Mouse (Mus musculus): ENCODE results near the gene Ythdf2. TPM values are rescaled to one million over a fixed set of nuclear protein-coding genes. Genes with fewer than 3 reads are reported as not detected.

Ythdf2 gene
- total and polyA plus RNA-seq, 3 experiments: 80.4 to 979 (median 103) TPM

- peak; percentile 78 for DNase-seq (ENCODE audit: low read depth, low spot score)
- Histone ChIP-seq H3K4me1 (ENCODE audit: control insufficient read depth in 1 of 2, insufficient read depth in 2 of 2, low read length in 2 of 2) (peaks cover 20 to 26% of the 10 kb centered on the region in 2 experiments), H3K27me3 (ENCODE audit: control insufficient read depth in 1 of 2, insufficient read depth in 2 of 2, low read length in 2 of 2) (no peaks in the 10 kb centered on the region), H3K9me3 (replicated peaks; ENCODE audit: insufficient read depth, low read length) (no peaks in the 10 kb centered on the region), H3K36me3 (ENCODE audit: control insufficient read depth in 1 of 2, insufficient read depth in 2 of 2, low read length in 2 of 2) (peaks cover 48 to 67% of the 10 kb centered on the region in 2 experiments), H3K4me3 (ENCODE audit: control insufficient read depth in 1 of 2, insufficient read depth in 1 of 2, low read depth in 2 of 2, low read length in 2 of 2) (no peak overlapping the region), H3K27ac (ENCODE audit: control insufficient read depth, low read depth, low read length) (peak overlapping the region; percentile 40), H3K9ac (ENCODE audit: control insufficient read depth, low read depth, low read length, poor library complexity, severe bottlenecking) (no peak overlapping the region), H3K79me2 (ENCODE audit: control insufficient read depth, insufficient read depth, low read length, poor library complexity) (peaks cover 82% of the 10 kb centered on the region)
- TF ChIP-seq MAFK (IDR thresholded peaks at IDR 0.05; ENCODE audit: borderline replicate concordance, low read depth, low read length) (no peak), BHLHE40 (IDR thresholded peaks at IDR 0.05; ENCODE audit: borderline replicate concordance, low read depth, low read length) (no peak), TCF12 (IDR thresholded peaks at IDR 0.05; ENCODE audit: low read depth, low read length) (peak; percentile 38; the same call in 1 of the 2 replicates), USF1 (IDR thresholded peaks at IDR 0.05; ENCODE audit: low read depth, low read length) (no peak), ZKSCAN1 (IDR thresholded peaks at IDR 0.05; ENCODE audit: low read depth, low read length) (no peak), EP300 (IDR thresholded peaks at IDR 0.05; ENCODE audit: low read depth in 1 of 2, low read length in 2 of 2) (peak; percentile 70 to 85; a peak in 3 of 4 replicates), CTCF (IDR thresholded peaks at IDR 0.05 in 2 of 3, conservative IDR thresholded peaks at IDR 0.05 in 1 of 3; ENCODE audit: control insufficient read depth in 1 of 3, insufficient read depth in 1 of 3, low read depth in 2 of 3, low read length in 3 of 3, poor library complexity in 1 of 3, severe bottlenecking in 1 of 3) (no peak), ELF1 (IDR thresholded peaks at IDR 0.05; ENCODE audit: low read depth, low read length) (no peak), MAZ (IDR thresholded peaks at IDR 0.05; ENCODE audit: low read depth, low read length) (no peak), MXI1 (IDR thresholded peaks at IDR 0.05; ENCODE audit: low read depth, low read length) (peak; percentile 77; the same call in 1 of the 2 replicates), MYC (IDR thresholded peaks at IDR 0.05; ENCODE audit: low read depth, low read length) (0 out of 2 replicates have a peak, but pooled peaks have one; percentile 48), KAT2A (conservative IDR thresholded peaks at IDR 0.05; ENCODE audit: low read depth, low read length) (no peak), SMC3 (IDR thresholded peaks at IDR 0.05; ENCODE audit: low read depth, low read length) (no peak), RCOR1 (IDR thresholded peaks at IDR 0.05; ENCODE audit: low read depth, low read length) (peak; percentile 99), MEF2A (IDR thresholded peaks at IDR 0.05; ENCODE audit: extremely low read depth, insufficient replicate concordance, low read depth, low read length, poor library complexity, severe bottlenecking) (no peak), SIN3A (IDR thresholded peaks at IDR 0.05; ENCODE audit: low read length) (peak; percentile 80), TBP (IDR thresholded peaks at IDR 0.05; ENCODE audit: low read depth, low read length) (0 out of 2 replicates have a peak, but pooled peaks have one; percentile 31), NELFE (IDR thresholded peaks at IDR 0.05; ENCODE audit: low read depth, low read length) (no peak), MYB (IDR thresholded peaks at IDR 0.05; ENCODE audit: low read depth, low read length) (peak; percentile 86), JUND (IDR thresholded peaks at IDR 0.05; ENCODE audit: low read depth, low read length) (no peak), GATA1 (IDR thresholded peaks at IDR 0.05; ENCODE audit: low read depth, low read length) (peak; percentile 63), USF2 (IDR thresholded peaks at IDR 0.05; ENCODE audit: borderline replicate concordance in 1 of 2, insufficient read depth in 1 of 2, low read depth in 1 of 2, low read length in 2 of 2) (no peak), RAD21 (IDR thresholded peaks at IDR 0.05; ENCODE audit: low read depth, low read length) (no peak), ZC3H11A (IDR thresholded peaks at IDR 0.05; ENCODE audit: low read depth, low read length) (no peak), NRF1 (IDR thresholded peaks at IDR 0.05; ENCODE audit: insufficient read depth, low read depth, low read length, poor library complexity, severe bottlenecking) (no peak), ZNF384 (IDR thresholded peaks at IDR 0.05; ENCODE audit: low read depth, low read length) (no peak), ZMIZ1 (IDR thresholded peaks at IDR 0.05; ENCODE audit: low read depth, low read length) (no peak), ETS1 (IDR thresholded peaks at IDR 0.05; ENCODE audit: low read depth, low read length) (no peak), E2F4 (IDR thresholded peaks at IDR 0.05; ENCODE audit: borderline replicate concordance, low read depth, low read length) (no peak)
Measured at GRCm38 (mm10) chr4:132194373-132194772, 17.7 kb downstream of the Ythdf2 start.

Measured in MEL (cell line).